Mouse (Mus musculus) spleen, embryonic (tissue): Measurements from ENCODE around the gene BC004004.
"Not testable (repeated sequence)": the region's sequence is repeated elsewhere in the genome, so short reads cannot be mapped to it uniquely, and the experiment has no call there.

ENCODE experiments used
- CTCF ChIA-PET: fragments of 350-600 bp; sonication (Branson Sonifier 250); formaldehyde crosslinking; loops from one replicate; lab custom pipeline; 2022; lab: Charles Lee

Gene BC004004

GRCm38 (mm10) chr17:29268682-29269348, at the start of gene BC004004:
Gene BC004004, plus strand, starts transcription at chr17:29268788.
- CTCF ChIA-PET, result interaction anchor here (0.7 to 1.1 kb wide), 2 partner anchors 9 to 36 kb away, joined by 3 read pairs; no protein-coding TSS in a partner anchor

GRCm38 (mm10) chr17:29220631-29221030, 48.0 kb upstream of the BC004004 start:
- CTCF ChIA-PET, result no interaction called here

- CTCF ChIA-PET, result no interaction called here
Measured at GRCm38 (mm10) chr17:29231109-29231508, 37.5 kb upstream of the BC004004 start.

GRCm38 (mm10) chr17:29236111-29236510, 32.5 kb upstream of the BC004004 start:
- CTCF ChIA-PET, result no interaction called here

GRCm38 (mm10) chr17:29237267-29237771, 31.3 kb upstream of the BC004004 start:
- CTCF ChIA-PET, result no interaction called here

- CTCF ChIA-PET, result no interaction called here
Measured at GRCm38 (mm10) chr17:29237772-29238420, 30.7 kb upstream of the BC004004 start, which contains the start of gene Cpne5. Gene Cpne5, minus strand, starts transcription at chr17:29238167.

GRCm38 (mm10) chr17:29238421-29238945, 30.1 kb upstream of the BC004004 start:
- CTCF ChIA-PET, result no interaction called here

GRCm38 (mm10) chr17:29244912-29245311, 23.7 kb upstream of the BC004004 start:
- CTCF ChIA-PET, result interaction anchor here (0.5 to 0.6 kb wide), 3 partner anchors 23 to 230 kb away, joined by 3 to 8 read pairs (median 7); no protein-coding TSS in a partner anchor

GRCm38 (mm10) chr17:29245725-29246124, 22.9 kb upstream of the BC004004 start:
- CTCF ChIA-PET, result interaction anchor here (0.6 to 1.3 kb wide), 4 partner anchors 74 to 231 kb away, joined by 4 to 12 read pairs (median 6); no protein-coding TSS in a partner anchor

GRCm38 (mm10) chr17:29246602-29247001, 22.0 kb upstream of the BC004004 start:
- CTCF ChIA-PET, result interaction anchor here (0.7 to 1.3 kb wide), 5 partner anchors 75 to 259 kb away, joined by 3 to 12 read pairs (median 4); no protein-coding TSS in a partner anchor

GRCm38 (mm10) chr17:29247881-29248280, 20.7 kb upstream of the BC004004 start:
- CTCF ChIA-PET, result no interaction called here

GRCm38 (mm10) chr17:29249512-29249911, 19.1 kb upstream of the BC004004 start:
- CTCF ChIA-PET, result no interaction called here

- CTCF ChIA-PET, result not testable (repeated sequence)
Measured at GRCm38 (mm10) chr17:29251006-29251405, 17.6 kb upstream of the BC004004 start.

GRCm38 (mm10) chr17:29251608-29252390, 16.8 kb upstream of the BC004004 start:
- CTCF ChIA-PET, result no interaction called here

GRCm38 (mm10) chr17:29253236-29253635, 15.4 kb upstream of the BC004004 start:
- CTCF ChIA-PET, result interaction anchor here (0.9 kb wide), 1 partner anchor 9 kb away, joined by 10 read pairs; no protein-coding TSS in a partner anchor

- CTCF ChIA-PET, result no interaction called here
Measured at GRCm38 (mm10) chr17:29253684-29254083, 14.9 kb upstream of the BC004004 start.

GRCm38 (mm10) chr17:29254784-29255183, 13.8 kb upstream of the BC004004 start:
- CTCF ChIA-PET, result interaction anchor here (0.6 kb wide), 1 partner anchor 21 kb away, joined by 4 read pairs; no protein-coding TSS in a partner anchor

- CTCF ChIA-PET, result interaction anchor here (1.2 kb wide), 1 partner anchor 90 kb away, joined by 3 read pairs; no protein-coding TSS in a partner anchor
Measured at GRCm38 (mm10) chr17:29256507-29256906, 12.1 kb upstream of the BC004004 start.

GRCm38 (mm10) chr17:29257001-29257511, 11.5 kb upstream of the BC004004 start:
- CTCF ChIA-PET, result interaction anchor here (0.5 kb wide), 1 partner anchor 280 kb away, joined by 5 read pairs; no protein-coding TSS in a partner anchor

- CTCF ChIA-PET, result no interaction called here
Measured at GRCm38 (mm10) chr17:29258025-29258558, 10.5 kb upstream of the BC004004 start.
